Mouse (Mus musculus): ENCODE results near the gene Plcg1. TPM values are rescaled to one million over a fixed set of nuclear protein-coding genes. Genes with fewer than 3 reads are reported as not detected.
A peak's percentile ranks its signal among the peaks of the same experiment; 100 is the strongest.

Plcg1 gene
- polyA plus RNA-seq, 1 experiment from 2014 or later = 68.8 TPM

DNA sequence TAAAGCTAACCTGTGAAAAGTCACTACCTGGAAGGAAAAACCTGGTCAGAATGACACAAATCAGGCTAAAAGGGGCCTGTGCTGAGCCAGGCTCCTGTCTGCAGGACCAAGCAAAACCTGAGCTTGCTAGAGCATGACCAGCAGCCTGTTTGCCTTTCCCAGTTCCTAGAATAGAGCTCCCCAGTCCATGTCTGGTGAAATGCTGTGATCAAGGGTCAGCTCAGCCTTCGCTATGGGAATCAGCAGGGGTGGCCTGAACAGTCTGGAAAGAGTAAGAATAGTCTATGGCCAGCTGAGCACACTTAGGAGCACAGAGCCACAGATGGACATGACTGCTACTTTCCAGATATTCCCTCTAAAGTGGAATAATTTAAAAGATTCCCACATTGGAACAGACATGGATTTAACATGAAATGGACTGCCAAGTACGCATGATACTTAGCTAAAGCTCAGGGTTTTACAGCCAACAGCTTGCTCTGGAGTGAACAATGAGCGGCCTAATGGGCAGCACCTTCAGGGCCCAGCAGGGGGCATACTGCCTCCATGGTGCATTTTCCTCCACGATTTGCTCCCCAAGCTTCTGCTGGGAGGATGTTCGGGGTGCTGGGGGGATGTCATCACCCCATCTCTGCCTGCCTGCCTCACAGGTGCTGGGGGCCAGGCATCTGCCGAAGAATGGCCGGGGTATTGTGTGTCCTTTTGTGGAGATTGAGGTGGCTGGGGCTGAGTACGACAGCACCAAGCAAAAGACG lies 29.5 kb downstream of the Plcg1 start:
- Histone ChIP-seq H3K9ac (replicated peaks; ENCODE audit: low read length) (no peak overlapping the region), H3K27ac (replicated peaks; ENCODE audit: low read depth, low read length) (no peak overlapping the region), H3K4me1 (ENCODE audit: control insufficient read depth, insufficient read depth, low read length) (no peaks in the 10 kb centered on the region), H3K9me3 (ENCODE audit: control insufficient read depth, low read length) (no peaks in the 10 kb centered on the region), H3K4me3 (replicated peaks; ENCODE audit: low read depth, low read length) (no peak overlapping the region), H3K27me3 (ENCODE audit: control insufficient read depth, insufficient read depth, low read length) (no peaks in the 10 kb centered on the region), H3K36me3 (ENCODE audit: control insufficient read depth, insufficient read depth, low read length) (peaks cover 96% of the 10 kb centered on the region), H3K4me2 (ENCODE audit: low read length) (no peak overlapping the region)
- DNase-seq = peak; percentile 49
- WGBS = 92% methylated on average over 9 of the region's 9 CpGs
- no peak for ATAC-seq (ENCODE audit: low FRiP score, low TSS enrichment)

DNA sequence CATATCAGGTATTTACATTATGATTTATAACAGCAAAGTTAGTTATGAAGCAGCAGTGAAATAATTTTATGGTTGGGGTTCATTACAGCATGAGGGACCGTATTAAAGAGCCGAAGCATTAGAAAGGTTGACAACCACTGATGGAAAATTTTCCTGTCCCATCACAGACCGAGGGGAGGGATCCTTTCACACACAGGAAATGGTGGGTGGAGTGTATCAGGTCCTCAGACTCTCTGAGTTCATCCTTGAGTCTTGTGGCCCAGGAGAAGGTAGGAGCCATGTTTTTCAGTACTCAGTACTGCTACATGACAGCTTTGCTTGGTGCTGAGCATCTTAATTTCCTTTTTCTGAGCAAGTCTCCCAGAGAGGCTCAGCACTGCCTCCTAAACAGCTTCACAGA lies 32.7 kb downstream of the Plcg1 start:
- Histone ChIP-seq H3K4me3 (replicated peaks; ENCODE audit: low read depth, low read length) (no peak overlapping the region), H3K36me3 (ENCODE audit: control insufficient read depth, insufficient read depth, low read length) (peaks cover 75% of the 10 kb centered on the region)

DNA sequence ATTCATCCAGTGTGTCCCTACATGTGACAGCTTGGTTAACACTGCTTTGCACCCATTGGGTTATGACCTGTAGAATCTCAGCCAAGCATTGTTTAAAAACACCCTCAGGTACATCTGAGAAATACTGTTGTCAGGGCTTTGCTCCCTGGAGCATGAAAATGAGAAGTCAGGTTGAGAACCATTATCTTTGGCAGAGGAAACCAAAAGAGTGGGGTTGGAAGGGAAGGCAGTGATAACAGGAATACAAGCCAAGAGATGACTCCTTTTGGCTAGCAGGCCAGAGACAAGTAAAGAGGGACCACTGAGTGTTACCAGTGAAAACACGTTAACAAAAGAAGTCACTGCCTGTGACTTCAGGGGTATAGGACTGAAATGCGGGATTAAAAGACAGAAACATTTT lies 33.3 kb downstream of the Plcg1 start:
- Histone ChIP-seq H3K4me2 (ENCODE audit: low read length) (no peak overlapping the region), H3K27me3 (ENCODE audit: control insufficient read depth, insufficient read depth, low read length) (no peaks in the 10 kb centered on the region), H3K4me3 (replicated peaks; ENCODE audit: low read depth, low read length) (no peak overlapping the region), H3K4me1 (ENCODE audit: control insufficient read depth, insufficient read depth, low read length) (no peaks in the 10 kb centered on the region), H3K9me3 (ENCODE audit: control insufficient read depth, low read length) (no peaks in the 10 kb centered on the region), H3K36me3 (ENCODE audit: control insufficient read depth, insufficient read depth, low read length) (peaks cover 73% of the 10 kb centered on the region), H3K9ac (replicated peaks; ENCODE audit: low read length) (no peak overlapping the region), H3K27ac (replicated peaks; ENCODE audit: low read depth, low read length) (no peak overlapping the region)
- DNase-seq (no peak), ATAC-seq (ENCODE audit: low FRiP score, low TSS enrichment) (no peak)
- 86% methylated on average over 2 of the region's 2 CpGs for WGBS

More for the DNA sequence above, 32.7 kb downstream of the Plcg1 start:
- Histone ChIP-seq H3K4me2 (ENCODE audit: low read length) (no peak overlapping the region), H3K27me3 (ENCODE audit: control insufficient read depth, insufficient read depth, low read length) (no peaks in the 10 kb centered on the region), H3K9ac (replicated peaks; ENCODE audit: low read length) (no peak overlapping the region), H3K9me3 (ENCODE audit: control insufficient read depth, low read length) (no peaks in the 10 kb centered on the region), H3K27ac (replicated peaks; ENCODE audit: low read depth, low read length) (no peak overlapping the region), H3K4me1 (ENCODE audit: control insufficient read depth, insufficient read depth, low read length) (no peaks in the 10 kb centered on the region)
- ATAC-seq (ENCODE audit: low FRiP score, low TSS enrichment) = no peak
- 97% methylated on average over 3 of the region's 3 CpGs for WGBS
- no peak for DNase-seq

DNA sequence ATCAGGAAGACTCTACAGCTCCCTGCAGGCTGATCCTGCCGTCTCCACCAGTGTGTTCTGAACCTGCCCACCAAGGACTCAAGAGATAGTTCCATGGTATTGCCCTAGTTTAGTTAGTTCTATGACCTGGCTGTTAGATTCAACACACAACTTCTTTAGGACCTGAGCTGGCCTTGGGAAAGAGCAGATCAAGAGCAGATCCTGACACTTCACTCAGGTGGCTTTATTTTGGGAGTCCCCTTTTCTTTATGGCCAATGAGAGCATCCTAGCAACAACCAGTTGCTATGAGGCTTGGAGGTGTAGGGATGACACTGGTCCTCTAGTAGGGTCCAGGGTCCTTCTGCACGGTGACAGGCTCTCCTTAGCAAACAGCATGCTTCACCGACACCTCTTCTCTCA lies 34.0 kb downstream of the Plcg1 start:
- peaks cover 66% of the 10 kb centered on the region for H3K36me3 ChIP-seq (ENCODE audit: control insufficient read depth, insufficient read depth, low read length)
- H3K9me3 ChIP-seq (ENCODE audit: control insufficient read depth, low read length) = no peaks in the 10 kb centered on the region
- no peak overlapping the region for H3K9ac ChIP-seq (replicated peaks; ENCODE audit: low read length)
- no peak overlapping the region for H3K27ac ChIP-seq (replicated peaks; ENCODE audit: low read depth, low read length)
- H3K4me3 ChIP-seq (replicated peaks; ENCODE audit: low read depth, low read length) = no peak overlapping the region
- no peak for ATAC-seq (ENCODE audit: low FRiP score, low TSS enrichment)
- no peaks in the 10 kb centered on the region for H3K27me3 ChIP-seq (ENCODE audit: control insufficient read depth, insufficient read depth, low read length)
- no peak overlapping the region for H3K4me2 ChIP-seq (ENCODE audit: low read length)
- no peak for DNase-seq
- H3K4me1 ChIP-seq (ENCODE audit: control insufficient read depth, insufficient read depth, low read length) = no peaks in the 10 kb centered on the region
- 81% methylated on average over 3 of the region's 3 CpGs for WGBS

DNA sequence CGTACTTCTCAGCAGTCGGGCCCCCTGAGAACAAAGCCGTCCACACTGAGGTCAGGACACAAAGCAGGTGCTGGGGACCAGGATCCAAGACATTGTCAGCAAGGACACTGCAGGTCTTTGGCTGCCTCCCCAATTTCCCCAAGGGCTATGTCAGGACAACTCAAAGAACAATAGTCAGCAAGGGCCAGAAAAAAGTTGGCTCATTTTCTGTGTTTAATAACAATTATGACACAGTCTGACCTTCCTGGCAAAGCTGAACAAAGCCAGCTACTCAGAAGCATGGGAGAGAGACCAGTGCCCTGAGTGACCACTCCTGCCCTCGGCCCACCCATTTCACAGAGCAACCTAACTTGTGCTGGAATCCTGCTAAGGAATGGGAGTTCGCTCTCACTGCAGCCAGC lies 35.3 kb downstream of the Plcg1 start:
- 73% methylated on average over 5 of the region's 5 CpGs for WGBS
- H3K36me3 ChIP-seq (ENCODE audit: control insufficient read depth, insufficient read depth, low read length) = peaks cover 60% of the 10 kb centered on the region
- no peaks in the 10 kb centered on the region for H3K4me1 ChIP-seq (ENCODE audit: control insufficient read depth, insufficient read depth, low read length)
- H3K4me2 ChIP-seq (ENCODE audit: low read length) = no peak overlapping the region
- H3K9ac ChIP-seq (replicated peaks; ENCODE audit: low read length) = no peak overlapping the region
- DNase-seq (no peak), ATAC-seq (ENCODE audit: low FRiP score, low TSS enrichment) (no peak)
- H3K9me3 ChIP-seq (ENCODE audit: control insufficient read depth, low read length) = no peaks in the 10 kb centered on the region
- no peaks in the 10 kb centered on the region for H3K27me3 ChIP-seq (ENCODE audit: control insufficient read depth, insufficient read depth, low read length)
- H3K27ac ChIP-seq (replicated peaks; ENCODE audit: low read depth, low read length) = no peak overlapping the region
- no peak overlapping the region for H3K4me3 ChIP-seq (replicated peaks; ENCODE audit: low read depth, low read length)

DNA sequence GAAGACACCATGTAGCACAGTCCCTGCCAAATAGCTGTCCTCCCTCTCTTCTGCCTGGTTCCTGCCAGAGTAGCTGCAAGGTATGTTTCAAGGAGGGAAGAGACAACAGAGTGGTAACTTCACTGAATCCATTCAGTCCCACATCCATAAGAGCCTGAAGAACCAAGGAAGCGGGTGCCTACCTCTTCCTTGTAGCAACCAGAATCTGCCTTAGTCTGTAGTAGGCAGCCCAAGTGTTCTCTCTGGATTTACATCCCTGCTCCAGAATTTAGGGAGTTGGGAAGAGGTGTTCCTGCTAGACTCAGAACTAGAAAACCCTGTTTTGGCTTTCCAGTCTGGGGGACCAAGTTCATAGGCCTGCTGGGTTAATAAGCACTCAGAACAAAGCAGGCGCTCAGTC lies 36.1 kb downstream of the Plcg1 start:
- ATAC-seq (ENCODE audit: low FRiP score, low TSS enrichment) = no peak
- no peaks in the 10 kb centered on the region for H3K27me3 ChIP-seq (ENCODE audit: control insufficient read depth, insufficient read depth, low read length)
- H3K4me1 ChIP-seq (ENCODE audit: control insufficient read depth, insufficient read depth, low read length) = no peaks in the 10 kb centered on the region
- H3K9ac ChIP-seq (replicated peaks; ENCODE audit: low read length) = no peak overlapping the region
- H3K36me3 ChIP-seq (ENCODE audit: control insufficient read depth, insufficient read depth, low read length) = peaks cover 52% of the 10 kb centered on the region
- no peak overlapping the region for H3K4me2 ChIP-seq (ENCODE audit: low read length)
- no peak overlapping the region for H3K4me3 ChIP-seq (replicated peaks; ENCODE audit: low read depth, low read length)
- H3K9me3 ChIP-seq (ENCODE audit: control insufficient read depth, low read length) = no peaks in the 10 kb centered on the region
- no peak overlapping the region for H3K27ac ChIP-seq (replicated peaks; ENCODE audit: low read depth, low read length)
- DNase-seq = no peak
- WGBS = 97% methylated on average over 2 of the region's 2 CpGs

DNA sequence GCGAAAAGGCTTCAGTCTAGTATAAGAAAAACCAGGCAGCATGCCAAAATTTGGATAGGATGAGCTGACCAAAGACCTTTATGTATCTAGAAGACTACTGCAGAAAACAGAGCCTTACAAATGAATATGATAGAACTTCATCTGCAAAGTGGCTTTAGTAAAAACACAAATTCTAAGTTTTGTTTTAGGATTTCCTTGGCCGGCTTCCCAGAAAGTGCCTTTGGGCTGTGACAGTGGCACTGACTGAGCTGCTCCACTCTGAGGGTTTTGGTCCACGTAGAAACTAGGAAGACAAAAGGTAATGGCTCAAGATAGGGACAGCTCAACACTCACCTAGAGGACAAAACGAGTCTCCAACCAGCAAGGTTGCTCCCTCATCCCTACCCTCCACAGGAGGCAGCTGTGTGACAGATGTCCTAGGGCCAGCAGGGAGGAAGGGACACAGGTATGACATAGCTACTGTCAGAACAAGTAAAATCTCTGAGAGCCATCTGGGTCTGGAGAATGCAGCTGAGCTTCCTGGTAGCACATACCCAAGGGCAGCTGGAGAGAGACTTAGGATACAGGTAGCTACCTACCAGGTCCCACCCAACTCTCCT lies 37.1 kb downstream of the Plcg1 start:
- no peak for DNase-seq
- Histone ChIP-seq H3K4me1 (ENCODE audit: control insufficient read depth, insufficient read depth, low read length) (no peaks in the 10 kb centered on the region), H3K36me3 (ENCODE audit: control insufficient read depth, insufficient read depth, low read length) (peaks cover 42% of the 10 kb centered on the region), H3K27ac (replicated peaks; ENCODE audit: low read depth, low read length) (no peak overlapping the region), H3K9me3 (ENCODE audit: control insufficient read depth, low read length) (no peaks in the 10 kb centered on the region), H3K4me2 (ENCODE audit: low read length) (no peak overlapping the region), H3K27me3 (ENCODE audit: control insufficient read depth, insufficient read depth, low read length) (no peaks in the 10 kb centered on the region), H3K9ac (replicated peaks; ENCODE audit: low read length) (no peak overlapping the region), H3K4me3 (replicated peaks; ENCODE audit: low read depth, low read length) (no peak overlapping the region)
- no peak for ATAC-seq (ENCODE audit: low FRiP score, low TSS enrichment)
- WGBS = 88% methylated on average over 4 of the region's 4 CpGs

DNA sequence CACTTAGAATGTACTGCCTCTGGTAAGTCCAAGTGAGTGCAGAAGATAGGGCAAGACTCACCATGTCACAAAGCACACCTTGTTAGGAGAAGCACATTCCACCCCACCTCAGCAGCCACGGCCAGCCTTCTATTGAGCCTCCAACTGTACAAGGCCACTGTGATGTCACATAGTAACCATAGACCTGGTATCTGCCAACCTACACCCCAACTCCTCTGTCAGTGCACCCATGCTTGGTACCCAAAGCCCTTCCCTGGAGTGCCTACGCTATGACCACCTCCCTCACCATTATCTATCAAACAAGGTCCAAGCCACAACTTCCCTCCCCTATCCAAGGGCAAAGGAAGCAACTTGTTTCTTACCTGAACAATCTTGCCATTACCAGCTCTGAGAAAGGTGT lies 37.9 kb downstream of the Plcg1 start:
- ATAC-seq (ENCODE audit: low FRiP score, low TSS enrichment) = no peak
- DNase-seq = no peak
- Histone ChIP-seq H3K9me3 (ENCODE audit: control insufficient read depth, low read length) (no peaks in the 10 kb centered on the region), H3K36me3 (ENCODE audit: control insufficient read depth, insufficient read depth, low read length) (peaks cover 34% of the 10 kb centered on the region), H3K4me1 (ENCODE audit: control insufficient read depth, insufficient read depth, low read length) (no peaks in the 10 kb centered on the region), H3K27ac (replicated peaks; ENCODE audit: low read depth, low read length) (no peak overlapping the region), H3K4me2 (ENCODE audit: low read length) (no peak overlapping the region), H3K27me3 (ENCODE audit: control insufficient read depth, insufficient read depth, low read length) (no peaks in the 10 kb centered on the region), H3K9ac (replicated peaks; ENCODE audit: low read length) (no peak overlapping the region), H3K4me3 (replicated peaks; ENCODE audit: low read depth, low read length) (no peak overlapping the region)
- WGBS = 100% methylated on average over 2 of the region's 2 CpGs

DNA sequence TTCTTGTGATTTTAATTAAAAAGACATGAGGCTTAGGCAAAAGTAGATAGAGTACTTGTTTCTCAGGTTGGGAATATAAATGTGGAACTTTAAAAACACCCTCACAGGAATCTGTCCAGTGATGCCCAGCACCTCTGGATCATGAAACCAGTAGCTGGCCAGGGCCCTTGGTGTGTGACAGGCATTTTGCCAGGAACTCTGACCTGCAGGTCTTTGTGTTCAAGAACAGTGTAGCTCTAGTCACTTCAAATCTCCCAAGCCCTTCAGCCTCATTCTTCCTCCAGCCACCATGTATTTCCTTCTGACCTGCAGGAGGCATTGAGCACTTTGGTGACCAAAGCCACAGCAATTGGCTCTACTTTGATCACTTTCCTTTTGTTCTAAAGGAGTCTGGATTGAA lies 39.3 kb downstream of the Plcg1 start:
- no peak overlapping the region for H3K9ac ChIP-seq (replicated peaks; ENCODE audit: low read length)
- H3K4me1 ChIP-seq (ENCODE audit: control insufficient read depth, insufficient read depth, low read length) = no peaks in the 10 kb centered on the region
- H3K4me3 ChIP-seq (replicated peaks; ENCODE audit: low read depth, low read length) = no peak overlapping the region
- H3K27me3 ChIP-seq (ENCODE audit: control insufficient read depth, insufficient read depth, low read length) = no peaks in the 10 kb centered on the region
- H3K27ac ChIP-seq (replicated peaks; ENCODE audit: low read depth, low read length) = no peak overlapping the region
- peaks cover 22% of the 10 kb centered on the region; the same call in 1 of the 2 replicates for H3K36me3 ChIP-seq (ENCODE audit: control insufficient read depth, insufficient read depth, low read length)
- H3K9me3 ChIP-seq (ENCODE audit: control insufficient read depth, low read length) = no peaks in the 10 kb centered on the region
- DNase-seq (no peak), ATAC-seq (ENCODE audit: low FRiP score, low TSS enrichment) (no peak)
- no peak overlapping the region for H3K4me2 ChIP-seq (ENCODE audit: low read length)
